Mouse (Mus musculus) olfactory bulb, adult 2 months (tissue): ENCODE measurements around the gene Lin9. TPM values are rescaled to one million over a fixed set of nuclear protein-coding genes. Genes with fewer than 3 reads are reported as not detected.

Source experiments
- H3K27ac ChIP-seq: fragments of 200-500 bp; 2 replicates; pipeline ENCODE4 v1.5.1; 2012; ENCODE audit warnings: low read depth, low read length; ENCODE audit not compliant: insufficient read depth
- H3K4me1 ChIP-seq: fragments of 200-500 bp; 2 replicates; pipeline ENCODE4 v1.6.1; 2012; ENCODE audit warnings: low read length; ENCODE audit not compliant: control insufficient read depth, insufficient read depth
- H3K4me3 ChIP-seq: fragments of 200-500 bp; 2 replicates; pipeline ENCODE4 v1.5.1; 2012; ENCODE audit warnings: mild to moderate bottlenecking, low read depth, low read length, moderate library complexity; ENCODE audit not compliant: insufficient read depth
- CTCF ChIP-seq: fragments of 200-500 bp; IDR thresholded peaks from 2 replicates; pipeline ENCODE4 v1.5.1; 2012; ENCODE audit warnings: low read depth, mild to moderate bottlenecking, low read length, moderate library complexity; ENCODE audit not compliant: insufficient read depth
- POLR2A ChIP-seq: fragments of 200-500 bp; IDR thresholded peaks from 2 replicates; pipeline ENCODE4 v1.6.1; 2012; ENCODE audit warnings: mild to moderate bottlenecking, low read depth, low read length, moderate library complexity; ENCODE audit not compliant: insufficient read depth
- WGBS: fragments of 180-500 bp; shearing (Covaris S2); methylation state at CpG from one replicate; pipeline ENCODE4 v1.1.7; 2018; 5-methylcytosine and 5-hydroxymethylcytosine counted together
- polyA plus RNA-seq: library from polyadenylated mRNA; stranded (reverse); fragments of >200 nt; gene quantifications from 2 replicates; pipeline ENCODE4 v1.2.4, GENCODE M21; 2012; ENCODE audit warnings: low replicate concordance; ENCODE audit not compliant: missing spikeins, insufficient read depth, insufficient read length

The Lin9 gene
- polyA plus RNA-seq, 1 experiment, result not detected

DNA sequence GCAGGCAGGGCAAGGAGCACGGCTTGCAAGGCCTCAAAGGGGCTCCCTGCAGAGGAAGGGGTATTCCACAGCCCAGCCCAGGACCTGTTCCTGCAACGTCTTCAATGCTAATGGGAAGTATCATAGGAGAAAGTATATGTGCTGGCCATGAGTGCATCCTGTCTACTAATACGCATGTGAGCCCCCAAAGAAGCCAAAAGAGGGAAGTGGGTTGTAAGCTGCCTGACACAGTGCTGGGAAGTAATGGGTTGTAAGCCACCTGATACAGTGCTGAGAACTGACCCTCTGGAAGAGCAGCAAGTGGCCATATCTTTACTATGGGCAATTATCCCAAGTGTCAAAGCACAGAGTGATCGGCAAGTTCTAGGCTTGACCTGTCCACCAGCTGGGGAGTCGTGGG, 57.1 kb downstream of the Lin9 start:
- peaks cover 10% of the 10 kb centered on the region for H3K4me1 ChIP-seq

GRCm38 (mm10) chr1:180703400-180703799, 62.5 kb downstream of the Lin9 start:
- Histone ChIP-seq H3K27ac (no peak overlapping the region; the same call in 1 of the 2 replicates), H3K4me1 (no peaks in the 10 kb centered on the region), H3K4me3 (no peak overlapping the region)
- TF ChIP-seq POLR2A, result no peak
- WGBS, result 49% methylated on average over 6 of the region's 6 CpGs

More for the DNA sequence above, 57.1 kb downstream of the Lin9 start:
- Histone ChIP-seq H3K4me3 (no peak overlapping the region), H3K27ac (no peak overlapping the region)
- 88% methylated on average over 5 of the region's 5 CpGs for WGBS
- TF ChIP-seq POLR2A (no peak), CTCF (no peak)

DNA sequence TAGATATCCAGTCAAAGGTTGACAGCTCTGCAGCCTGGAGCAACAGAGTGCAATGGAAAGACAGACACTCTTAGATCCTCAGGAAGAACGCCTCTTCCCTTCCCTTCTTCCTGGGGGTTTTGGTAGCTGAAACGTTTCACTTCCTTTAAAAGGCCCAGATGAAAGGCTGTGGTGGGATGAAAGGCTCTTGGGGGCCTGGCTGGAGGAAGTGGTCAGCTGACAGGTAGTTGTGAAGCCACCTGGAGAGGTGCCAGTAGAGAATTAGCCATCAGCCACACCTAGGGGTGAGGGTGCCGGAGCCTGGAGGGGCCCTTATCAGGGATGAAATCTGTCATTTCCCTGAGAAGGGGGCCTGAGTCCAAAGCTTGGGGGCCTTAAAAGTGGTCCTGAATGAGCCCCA, 66.4 kb downstream of the Lin9 start:
- no peak overlapping the region for H3K27ac ChIP-seq
- no peak overlapping the region for H3K4me3 ChIP-seq
- WGBS, result 72% methylated on average over 3 of the region's 3 CpGs
- TF ChIP-seq POLR2A, result no peak
- TF ChIP-seq CTCF, result no peak
- no peaks in the 10 kb centered on the region for H3K4me1 ChIP-seq

- TF ChIP-seq POLR2A, result no peak
- no peak for TF ChIP-seq CTCF
- Histone ChIP-seq H3K4me1 (no peaks in the 10 kb centered on the region), H3K27ac (no peak overlapping the region), H3K4me3 (no peak overlapping the region)
- WGBS, result 85% methylated on average over 3 of the region's 3 CpGs
Measured at GRCm38 (mm10) chr1:180707813-180708212, 66.9 kb downstream of the Lin9 start.

DNA sequence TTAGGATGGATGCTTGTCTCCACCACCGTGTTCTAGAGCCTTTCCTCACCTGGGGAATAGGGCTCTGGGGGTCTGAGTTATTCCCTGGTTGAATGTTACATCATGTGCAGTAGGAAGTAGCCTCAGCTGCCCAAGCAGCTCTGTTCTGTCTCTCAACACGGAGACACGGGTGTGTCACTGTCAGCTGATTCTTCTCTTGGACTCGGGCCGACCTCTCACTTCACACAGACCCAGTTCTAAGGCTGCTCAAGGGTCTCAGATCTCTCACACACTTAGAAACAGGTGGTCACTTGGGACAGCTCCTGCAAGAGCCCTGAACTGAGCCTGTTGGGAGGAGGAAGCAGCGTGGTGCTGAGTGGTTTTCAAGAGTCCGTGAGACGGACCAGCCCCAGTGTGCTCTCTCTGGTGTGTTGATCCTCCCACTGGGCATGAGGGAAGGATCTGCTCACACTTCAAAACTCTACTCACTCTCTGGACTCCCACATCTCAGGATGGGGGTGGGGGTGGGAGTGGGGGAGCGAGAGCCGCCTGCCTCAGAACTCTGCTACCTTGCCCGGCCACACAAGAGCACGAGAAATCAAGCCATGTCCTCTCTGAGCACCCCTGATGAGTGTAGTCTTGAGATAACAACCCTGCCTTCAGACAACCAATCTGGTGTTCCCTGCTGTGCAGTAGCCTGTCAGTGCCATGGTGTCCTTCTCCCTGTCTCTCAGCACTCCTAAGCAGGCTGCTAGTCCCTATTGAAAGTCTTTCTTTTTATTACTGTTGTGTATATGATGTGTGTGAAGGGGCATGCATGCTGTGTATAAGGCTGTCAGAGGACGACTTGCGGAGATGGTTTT, 68.2 kb downstream of the Lin9 start:
- Histone ChIP-seq H3K4me3 (no peak overlapping the region), H3K27ac (no peak overlapping the region), H3K4me1 (no peaks in the 10 kb centered on the region)
- TF ChIP-seq CTCF (no peak), POLR2A (no peak)
- 82% methylated on average over 14 of the region's 14 CpGs for WGBS

DNA sequence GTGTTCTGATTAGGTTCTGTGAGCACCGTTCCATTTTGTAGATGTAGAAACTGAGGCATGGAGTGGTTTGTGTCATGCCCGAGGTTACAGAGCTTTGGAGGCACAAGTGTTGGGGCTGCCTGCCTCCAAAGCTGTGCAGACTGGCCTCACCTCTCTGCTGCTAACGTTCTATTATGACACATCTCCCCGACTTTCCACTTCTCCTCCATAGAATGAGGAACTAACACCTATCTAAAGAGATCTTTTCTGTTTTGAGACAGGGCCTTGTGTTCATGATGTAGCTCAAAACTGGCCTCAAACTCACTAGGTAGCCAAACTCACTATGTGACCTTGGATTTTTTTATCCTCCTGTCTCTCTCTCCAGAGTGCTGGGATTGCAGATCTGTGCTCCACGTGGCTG, 77.8 kb downstream of the Lin9 start:
- Histone ChIP-seq H3K4me3 (no peak overlapping the region), H3K4me1 (no peaks in the 10 kb centered on the region), H3K27ac (no peak overlapping the region)
- WGBS, result 82% methylated on average over 5 of the region's 5 CpGs
- TF ChIP-seq POLR2A (no peak), CTCF (no peak)

DNA sequence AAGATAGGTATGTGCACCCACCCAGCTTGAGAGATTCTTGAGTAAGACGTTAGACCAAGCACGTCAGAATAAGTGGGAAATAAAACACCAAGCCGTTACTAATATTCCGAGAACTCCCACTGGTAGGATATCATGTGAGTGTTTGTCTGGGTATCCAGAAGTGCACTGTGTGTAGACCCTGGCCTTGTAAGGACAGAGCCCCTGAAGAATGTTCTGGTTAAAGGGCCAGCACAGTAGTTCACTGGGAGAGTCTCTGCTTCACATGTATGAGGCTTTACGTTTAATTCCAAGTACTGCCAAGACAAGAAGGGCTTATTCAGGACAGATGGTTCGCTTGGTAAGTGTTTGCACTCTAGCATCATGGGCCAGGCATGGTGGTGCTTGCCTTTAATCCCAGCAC, 78.5 kb downstream of the Lin9 start:
- no peaks in the 10 kb centered on the region for H3K4me1 ChIP-seq
- no peak overlapping the region for H3K27ac ChIP-seq
- 88% methylated on average over 6 of the region's 6 CpGs for WGBS
- no peak overlapping the region for H3K4me3 ChIP-seq
- TF ChIP-seq CTCF (no peak), POLR2A (no peak)

DNA sequence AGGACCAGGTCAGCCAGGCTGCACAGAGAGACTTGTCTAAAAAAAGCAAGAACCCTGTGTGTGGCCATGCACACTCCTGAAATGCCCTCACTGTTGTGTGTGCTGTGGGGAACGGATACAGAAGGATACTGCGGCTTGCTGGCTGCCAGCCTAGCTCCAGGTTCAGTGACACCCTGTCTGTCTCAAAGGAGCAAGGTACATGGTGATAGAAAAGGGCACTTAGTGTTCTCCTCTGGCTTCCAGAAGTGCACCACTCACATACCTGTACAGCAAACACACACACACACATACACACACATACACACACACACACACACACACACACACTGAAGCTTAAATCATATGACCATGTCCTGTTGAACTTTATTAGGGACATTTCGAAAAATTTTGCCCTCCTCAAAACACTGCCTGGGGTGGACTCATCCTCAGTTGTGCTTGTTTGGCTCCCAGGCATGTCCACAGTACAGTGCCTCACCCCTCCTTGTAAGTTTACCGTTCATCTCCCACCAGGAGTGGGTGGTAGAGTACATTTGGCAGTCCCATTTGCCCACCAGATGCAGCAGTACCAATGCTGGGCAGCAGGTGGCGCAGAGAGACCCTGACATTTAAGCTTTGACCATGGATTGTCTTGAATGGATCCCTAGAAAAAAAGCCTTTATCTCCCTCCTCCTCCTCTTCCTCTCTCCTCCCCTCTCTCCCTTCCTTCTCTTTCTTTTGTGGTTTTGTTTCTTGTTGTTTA, 79.2 kb downstream of the Lin9 start:
- Histone ChIP-seq H3K4me3 (no peak overlapping the region), H3K4me1 (no peaks in the 10 kb centered on the region), H3K27ac (no peak overlapping the region)
- 44% methylated on average over 5 of the region's 5 CpGs for WGBS
- TF ChIP-seq CTCF (no peak), POLR2A (no peak)

DNA sequence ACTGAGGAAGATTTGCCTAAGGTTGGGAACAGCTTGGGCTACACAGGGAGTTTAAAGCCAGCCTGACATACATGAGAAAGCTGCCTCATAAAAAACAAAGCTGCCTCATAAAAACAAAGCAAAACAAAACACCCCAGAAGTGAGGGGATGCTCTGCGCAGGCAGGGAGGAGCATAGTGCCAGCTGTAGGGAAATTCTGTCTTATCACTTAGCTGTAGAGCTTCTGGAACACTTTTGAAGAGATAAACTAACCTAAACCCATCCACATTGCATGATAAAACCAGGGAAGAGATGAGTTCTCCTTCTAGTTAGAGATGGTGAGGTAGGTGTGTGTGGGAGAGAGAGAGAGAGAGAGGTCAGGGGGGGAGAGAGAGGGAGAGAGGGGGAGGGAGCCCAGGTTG, 81.7 kb downstream of the Lin9 start:
- TF ChIP-seq CTCF (no peak), POLR2A (no peak)
- WGBS, result 47% methylated on average over 1 of the region's 1 CpGs
- H3K4me3 ChIP-seq, result no peak overlapping the region
- H3K4me1 ChIP-seq, result no peaks in the 10 kb centered on the region
- H3K27ac ChIP-seq, result no peak overlapping the region
